Mouse (Mus musculus): ENCODE data around the gene Pkd1l2.
A peak's percentile ranks its signal among the peaks of the same experiment; 100 is the strongest.

The Pkd1l2 gene

GRCm38 (mm10) chr8:117085521-117085920, 3.3 kb upstream of the Pkd1l2 start:
- DNase-seq (ENCODE audit: low spot score in 2 of 2) = peak in 1 of 2 experiments; percentile 42

GRCm38 (mm10) chr8:117082947-117083559, 804 bp upstream of the Pkd1l2 start:
- DNase-seq (ENCODE audit: low spot score in 2 of 2) = no peak

GRCm38 (mm10) chr8:117079652-117080051, 2.6 kb downstream of the Pkd1l2 start:
- no peak for DNase-seq (ENCODE audit: low spot score in 2 of 2)

- no peak for DNase-seq (ENCODE audit: low spot score in 2 of 2)
These were observed 3.8 kb downstream of the Pkd1l2 start for GRCm38 (mm10) chr8:117078367-117078926.

- no peak for DNase-seq (ENCODE audit: low spot score in 2 of 2)
These were observed 7.7 kb downstream of the Pkd1l2 start for GRCm38 (mm10) chr8:117074350-117075182.

- no peak for DNase-seq (ENCODE audit: low spot score in 2 of 2)
These were observed 12.5 kb downstream of the Pkd1l2 start for GRCm38 (mm10) chr8:117069708-117070107.

GRCm38 (mm10) chr8:117068294-117068693, 14.0 kb downstream of the Pkd1l2 start:
- DNase-seq (ENCODE audit: low spot score in 2 of 2) = no peak

GRCm38 (mm10) chr8:117067396-117067795, 14.9 kb downstream of the Pkd1l2 start:
- DNase-seq (ENCODE audit: low spot score in 2 of 2) = no peak

- no peak for DNase-seq (ENCODE audit: low spot score in 2 of 2)
These were observed 15.3 kb downstream of the Pkd1l2 start for GRCm38 (mm10) chr8:117066955-117067354.

GRCm38 (mm10) chr8:117061180-117061880, 20.9 kb downstream of the Pkd1l2 start:
- no peak for DNase-seq (ENCODE audit: low spot score in 2 of 2)

- no peak for DNase-seq (ENCODE audit: low spot score in 2 of 2)
These were observed 21.9 kb downstream of the Pkd1l2 start for GRCm38 (mm10) chr8:117060306-117060705.

GRCm38 (mm10) chr8:117059021-117059420, 23.2 kb downstream of the Pkd1l2 start:
- no peak for DNase-seq (ENCODE audit: low spot score in 2 of 2)

GRCm38 (mm10) chr8:117055097-117055496, 27.2 kb downstream of the Pkd1l2 start:
- DNase-seq (ENCODE audit: low spot score in 2 of 2) = no peak

- no peak for DNase-seq (ENCODE audit: low spot score in 2 of 2)
These were observed 28.1 kb downstream of the Pkd1l2 start for GRCm38 (mm10) chr8:117054146-117054545.

GRCm38 (mm10) chr8:117053135-117054079, 28.8 kb downstream of the Pkd1l2 start:
- DNase-seq (ENCODE audit: low spot score in 2 of 2) = no peak

GRCm38 (mm10) chr8:117051316-117051715, 30.9 kb downstream of the Pkd1l2 start:
- no peak for DNase-seq (ENCODE audit: low spot score in 2 of 2)

GRCm38 (mm10) chr8:117050763-117051162, 31.5 kb downstream of the Pkd1l2 start:
- DNase-seq (ENCODE audit: low spot score in 2 of 2) = no peak

- no peak for DNase-seq (ENCODE audit: low spot score in 2 of 2)
These were observed 32.8 kb downstream of the Pkd1l2 start for GRCm38 (mm10) chr8:117049444-117049843.

- no peak for DNase-seq (ENCODE audit: low spot score in 2 of 2)
These were observed 38.7 kb downstream of the Pkd1l2 start for GRCm38 (mm10) chr8:117043584-117043983.

GRCm38 (mm10) chr8:117039843-117040242, 42.4 kb downstream of the Pkd1l2 start:
- no peak for DNase-seq (ENCODE audit: low spot score in 2 of 2)

- no peak for DNase-seq (ENCODE audit: low spot score in 2 of 2)
These were observed 44.8 kb downstream of the Pkd1l2 start for GRCm38 (mm10) chr8:117037374-117037935.

Measured in urinary bladder, postnatal 4 days (tissue).